Mouse (Mus musculus) testis, adult 2 months (tissue): ENCODE results near the gene Adgrb3. TPM values are rescaled to one million over a fixed set of nuclear protein-coding genes. Genes with fewer than 3 reads are reported as not detected.

Experiments used
- H3K27ac ChIP-seq: fragments of 200-500 bp; 2 replicates; pipeline ENCODE4 v1.5.1; 2012; ENCODE audit warnings: low read depth, low read length; ENCODE audit not compliant: control insufficient read depth, insufficient read depth
- H3K27me3 ChIP-seq: fragments of 200-500 bp; 2 replicates; pipeline ENCODE4 v1.6.1; 2012; ENCODE audit warnings: mild to moderate bottlenecking, low read length, moderate library complexity; ENCODE audit not compliant: control insufficient read depth, insufficient read depth
- H3K36me3 ChIP-seq: fragments of 200-500 bp; 2 replicates; pipeline ENCODE4 v1.6.1; 2012; ENCODE audit warnings: mild to moderate bottlenecking, low read length; ENCODE audit not compliant: control insufficient read depth, insufficient read depth
- H3K4me1 ChIP-seq: fragments of 200-500 bp; 2 replicates; pipeline ENCODE4 v1.6.1; 2012; ENCODE audit warnings: low read length; ENCODE audit not compliant: control insufficient read depth, insufficient read depth
- H3K4me3 ChIP-seq: fragments of 200-500 bp; 2 replicates; pipeline ENCODE4 v1.5.1; 2012; ENCODE audit warnings: low read depth, mild to moderate bottlenecking, low read length, moderate library complexity, mixed read lengths; ENCODE audit not compliant: control insufficient read depth
- CTCF ChIP-seq: fragments of 200-500 bp; IDR thresholded peaks from 2 replicates; pipeline ENCODE4 v1.5.1; 2012; ENCODE audit warnings: low read depth, mild to moderate bottlenecking, inconsistent platforms, low read length, moderate library complexity; ENCODE audit not compliant: control insufficient read depth, insufficient read depth, insufficient replicate concordance
- POLR2A ChIP-seq: fragments of 200-500 bp; IDR thresholded peaks from 2 replicates; pipeline ENCODE4 v1.6.1; 2012; ENCODE audit warnings: low read depth, mild to moderate bottlenecking, inconsistent platforms, low read length, moderate library complexity; ENCODE audit not compliant: control insufficient read depth
- polyA plus RNA-seq: library from polyadenylated mRNA; depleted of rRNA; stranded (reverse); fragments of >200 nt; gene quantifications from 2 replicates; pipeline ENCODE4 v1.2.3, GENCODE M21; 2012

Gene Adgrb3
- polyA plus RNA-seq, 1 experiment: 0.40 TPM

DNA sequence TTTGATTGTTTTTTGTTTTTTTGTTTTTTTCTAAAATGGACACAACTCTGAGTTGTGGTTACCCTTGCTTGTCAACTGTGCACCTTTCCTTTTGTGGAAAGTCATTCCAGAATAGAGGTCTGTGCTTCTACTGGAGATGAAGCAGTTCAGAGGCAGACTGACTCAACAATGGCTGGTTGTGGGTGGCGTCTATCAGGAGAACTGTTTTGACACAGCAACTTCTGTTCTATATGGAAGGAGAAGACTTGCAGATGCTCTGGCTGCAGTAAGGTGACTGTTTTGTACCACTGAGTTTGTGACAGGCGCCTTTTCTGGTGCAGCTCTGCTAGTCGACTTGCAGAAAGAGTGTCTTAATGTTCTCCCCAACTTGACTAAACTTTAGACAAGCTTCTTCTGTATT, 768.6 kb downstream of the Adgrb3 start:
- H3K4me1 ChIP-seq: no peaks in the 10 kb centered on the region
- TF ChIP-seq POLR2A: no peak
- TF ChIP-seq CTCF: no peak

DNA sequence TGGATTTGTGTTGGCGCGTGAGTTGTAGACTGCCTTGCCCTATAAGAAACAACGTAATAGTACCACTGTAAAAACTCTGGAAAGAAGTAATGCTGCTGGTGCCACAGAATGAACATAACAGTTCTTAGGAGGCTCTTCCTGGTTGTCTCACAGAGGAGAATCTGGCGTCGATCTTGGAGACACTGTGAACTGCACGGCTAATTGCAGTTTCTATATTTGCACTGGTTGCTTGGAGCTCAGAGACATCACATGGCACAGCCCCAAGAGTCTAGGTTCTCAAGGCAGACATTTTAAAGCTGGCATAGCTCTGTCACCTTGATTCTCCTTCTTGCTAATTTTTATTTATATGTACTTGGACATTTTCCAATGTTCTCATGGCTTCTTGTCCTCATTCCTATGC, 769.3 kb downstream of the Adgrb3 start:
- H3K4me3 ChIP-seq: no peak overlapping the region
- no peak for TF ChIP-seq CTCF
- TF ChIP-seq POLR2A: no peak

More for the DNA sequence above, 768.6 kb downstream of the Adgrb3 start:
- Histone ChIP-seq H3K27ac (no peak overlapping the region), H3K27me3 (no peaks in the 10 kb centered on the region), H3K4me3 (no peak overlapping the region), H3K36me3 (no peaks in the 10 kb centered on the region)

DNA sequence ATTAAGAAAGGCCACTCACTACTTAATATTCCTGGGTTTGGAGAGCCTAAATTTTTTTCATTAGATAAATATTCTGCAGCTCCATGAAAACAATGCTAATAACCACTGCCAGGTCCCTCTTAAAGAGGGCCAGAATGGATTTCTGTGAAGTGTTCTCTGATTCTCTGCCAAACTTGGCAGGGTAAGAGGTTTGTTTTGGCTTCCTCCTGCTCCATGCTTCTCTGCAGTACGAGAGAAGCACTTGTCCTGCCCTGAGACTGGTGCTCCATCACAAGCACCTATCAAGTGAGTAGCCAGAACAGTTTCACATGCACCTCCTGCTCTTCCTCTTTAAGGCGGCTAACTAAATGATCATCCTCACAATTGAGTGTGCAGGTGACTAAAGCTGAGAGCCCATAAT, 771.9 kb downstream of the Adgrb3 start:
- TF ChIP-seq CTCF (no peak), POLR2A (no peak)
- Histone ChIP-seq H3K36me3 (no peaks in the 10 kb centered on the region), H3K27me3 (no peaks in the 10 kb centered on the region), H3K4me3 (no peak overlapping the region), H3K4me1 (no peaks in the 10 kb centered on the region; the same call in 1 of the 2 replicates), H3K27ac (no peak overlapping the region)

More for the DNA sequence above, 769.3 kb downstream of the Adgrb3 start:
- H3K4me1 ChIP-seq: no peaks in the 10 kb centered on the region
- H3K27ac ChIP-seq: no peak overlapping the region
- H3K27me3 ChIP-seq: no peaks in the 10 kb centered on the region
- no peaks in the 10 kb centered on the region for H3K36me3 ChIP-seq

DNA sequence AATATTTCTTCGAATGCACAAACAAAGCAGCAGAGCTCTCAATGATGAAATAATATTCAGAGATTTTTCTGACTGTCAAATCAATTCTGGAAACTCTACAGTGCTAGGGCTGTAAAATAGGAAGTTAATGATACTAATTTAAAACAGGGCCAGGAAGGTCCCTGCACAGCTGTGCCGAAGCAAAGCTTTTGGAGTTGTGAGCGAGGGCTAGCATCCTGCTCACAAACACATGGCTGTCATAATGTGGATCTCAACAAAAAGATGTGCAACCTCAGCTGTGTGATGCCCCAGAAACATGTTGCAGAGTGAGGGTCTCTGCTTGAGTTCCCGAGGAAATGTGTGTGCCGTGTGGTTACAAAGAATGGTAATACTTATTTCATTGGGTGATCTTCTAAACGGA, 772.3 kb downstream of the Adgrb3 start:
- H3K27ac ChIP-seq: no peak overlapping the region
- no peak for TF ChIP-seq CTCF
- no peak for TF ChIP-seq POLR2A
- H3K4me3 ChIP-seq: no peak overlapping the region
- no peaks in the 10 kb centered on the region; the same call in 1 of the 2 replicates for H3K4me1 ChIP-seq
- no peaks in the 10 kb centered on the region for H3K36me3 ChIP-seq
- no peaks in the 10 kb centered on the region for H3K27me3 ChIP-seq

DNA sequence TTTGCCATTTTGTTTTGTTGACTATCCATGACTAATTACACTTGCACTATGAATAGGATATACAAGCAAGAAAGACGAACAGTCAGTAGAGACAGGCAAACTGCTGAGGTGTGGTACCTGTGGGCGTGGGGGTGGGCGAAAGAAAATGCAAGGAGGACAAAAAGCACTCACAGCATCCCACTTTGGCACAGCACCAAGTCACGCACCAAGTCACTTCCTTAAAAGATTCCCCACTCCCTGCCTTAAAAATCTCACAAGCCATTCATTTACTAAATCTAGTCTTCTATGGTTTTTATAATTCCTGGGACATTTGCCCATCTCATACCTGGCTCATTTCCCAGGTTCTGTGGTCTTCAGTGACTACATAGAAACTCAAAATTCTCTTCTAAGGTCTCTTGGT, 787.4 kb downstream of the Adgrb3 start:
- H3K4me3 ChIP-seq: no peak overlapping the region
- TF ChIP-seq CTCF (no peak), POLR2A (no peak)

DNA sequence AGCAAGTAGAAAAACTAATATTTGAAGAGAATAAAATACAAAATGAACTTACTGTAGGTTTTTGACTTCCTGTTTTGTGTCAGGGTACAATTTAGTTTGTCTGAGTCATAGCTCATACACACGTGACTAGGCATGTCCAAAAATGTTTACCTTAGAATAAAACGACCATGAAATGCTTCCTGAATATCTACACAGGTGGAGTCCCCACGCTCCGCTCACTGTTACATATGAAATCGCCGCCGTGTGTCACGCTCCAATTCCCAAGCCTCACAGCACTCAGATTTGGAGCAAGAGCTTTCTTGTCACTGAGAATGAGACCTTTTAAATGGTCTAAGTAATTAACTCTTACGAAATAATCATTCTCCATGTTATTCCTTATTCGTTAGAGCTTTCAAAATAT, 795.3 kb downstream of the Adgrb3 start:
- Histone ChIP-seq H3K4me1 (no peaks in the 10 kb centered on the region), H3K4me3 (no peak overlapping the region), H3K36me3 (no peaks in the 10 kb centered on the region), H3K27me3 (no peaks in the 10 kb centered on the region), H3K27ac (no peak overlapping the region)
- TF ChIP-seq CTCF (no peak), POLR2A (no peak)

More for the DNA sequence above, 787.4 kb downstream of the Adgrb3 start:
- Histone ChIP-seq H3K27me3 (no peaks in the 10 kb centered on the region), H3K27ac (no peak overlapping the region), H3K4me1 (no peaks in the 10 kb centered on the region), H3K36me3 (no peaks in the 10 kb centered on the region)

DNA sequence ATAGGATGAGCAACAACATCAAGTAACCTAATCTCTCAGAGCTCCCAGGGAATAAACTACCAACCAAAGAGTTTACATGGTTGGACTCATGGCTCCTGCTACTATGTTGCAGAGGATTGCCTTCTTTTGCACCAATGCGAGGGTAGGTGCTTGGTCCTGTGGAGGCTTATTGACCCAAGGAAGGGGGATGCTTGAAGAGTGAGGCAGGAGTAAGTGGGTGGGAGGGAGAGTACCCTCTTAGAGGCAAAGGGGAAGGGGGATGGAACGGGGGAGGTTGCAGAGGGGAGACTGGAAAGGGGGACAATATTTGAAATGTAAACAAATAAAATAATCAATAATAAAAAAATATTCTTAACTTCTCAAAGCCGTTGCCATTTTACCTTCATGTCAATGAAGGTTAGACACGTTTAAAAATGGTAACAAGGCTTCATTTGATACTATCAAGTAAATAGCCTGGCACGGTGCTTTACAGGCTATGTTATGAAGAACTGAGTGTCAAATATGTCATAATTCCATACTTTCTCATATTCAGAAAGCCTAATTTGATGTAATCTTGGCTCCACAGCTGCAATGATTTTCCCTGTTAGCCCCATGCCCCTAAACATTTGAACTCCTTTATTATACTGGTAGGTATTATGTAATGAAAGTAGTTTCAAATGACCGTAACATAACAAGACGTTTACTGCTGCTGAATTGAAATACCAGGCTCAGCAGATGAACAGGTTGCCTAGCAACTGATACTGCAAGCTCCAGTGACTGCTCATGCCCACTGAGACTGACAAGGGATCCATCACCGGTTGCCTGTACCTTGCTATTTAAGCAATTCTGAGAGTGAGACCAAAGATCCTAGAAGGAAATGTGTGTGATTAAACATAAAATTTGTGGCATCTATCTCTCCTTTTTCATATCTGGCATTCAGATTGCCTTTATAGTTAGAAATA, 796.1 kb downstream of the Adgrb3 start:
- no peaks in the 10 kb centered on the region for H3K4me1 ChIP-seq
- TF ChIP-seq POLR2A: no peak
- no peak for TF ChIP-seq CTCF

More for the DNA sequence above, 796.1 kb downstream of the Adgrb3 start:
- H3K36me3 ChIP-seq: no peaks in the 10 kb centered on the region
- H3K27ac ChIP-seq: no peak overlapping the region
- H3K27me3 ChIP-seq: no peaks in the 10 kb centered on the region
- no peak overlapping the region for H3K4me3 ChIP-seq
